Mouse (Mus musculus): ENCODE data around the gene Cbs. TPM values are rescaled to one million over a fixed set of nuclear protein-coding genes. Genes with fewer than 3 reads are reported as not detected.

The Cbs gene
- under 1 TPM; 0.53 to 0.59 TPM for total RNA-seq (2023)

GRCm38 (mm10) chr17:31636942-31637811 is at the start of gene Cbs:
Gene Cbs (minus strand): TSS chr17:31637238.

DNA sequence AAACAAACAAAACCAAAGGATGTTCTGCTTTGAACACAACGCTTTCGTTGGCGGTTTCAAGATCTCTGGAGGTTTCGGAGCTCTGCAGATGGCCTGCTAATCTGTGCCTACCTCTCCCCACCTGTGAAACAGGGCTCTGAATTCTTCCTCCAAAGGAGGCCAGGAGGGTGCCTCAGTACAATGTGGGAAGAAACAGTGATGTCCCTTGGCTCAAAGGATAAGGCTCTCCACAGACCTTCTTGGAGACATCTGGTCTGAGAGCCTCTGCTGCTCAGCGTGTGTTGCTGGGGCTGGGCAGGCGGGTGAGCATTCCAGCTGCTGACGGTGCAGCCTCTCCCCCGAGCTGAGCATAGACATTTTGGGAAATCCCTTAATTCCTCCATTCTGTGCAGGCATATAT is 40.5 kb upstream of the Cbs start, which contains the start of gene Cryaa:
Gene Cryaa, plus strand, starts transcription at position 301 of the 400 bp plus-strand sequence.

DNA sequence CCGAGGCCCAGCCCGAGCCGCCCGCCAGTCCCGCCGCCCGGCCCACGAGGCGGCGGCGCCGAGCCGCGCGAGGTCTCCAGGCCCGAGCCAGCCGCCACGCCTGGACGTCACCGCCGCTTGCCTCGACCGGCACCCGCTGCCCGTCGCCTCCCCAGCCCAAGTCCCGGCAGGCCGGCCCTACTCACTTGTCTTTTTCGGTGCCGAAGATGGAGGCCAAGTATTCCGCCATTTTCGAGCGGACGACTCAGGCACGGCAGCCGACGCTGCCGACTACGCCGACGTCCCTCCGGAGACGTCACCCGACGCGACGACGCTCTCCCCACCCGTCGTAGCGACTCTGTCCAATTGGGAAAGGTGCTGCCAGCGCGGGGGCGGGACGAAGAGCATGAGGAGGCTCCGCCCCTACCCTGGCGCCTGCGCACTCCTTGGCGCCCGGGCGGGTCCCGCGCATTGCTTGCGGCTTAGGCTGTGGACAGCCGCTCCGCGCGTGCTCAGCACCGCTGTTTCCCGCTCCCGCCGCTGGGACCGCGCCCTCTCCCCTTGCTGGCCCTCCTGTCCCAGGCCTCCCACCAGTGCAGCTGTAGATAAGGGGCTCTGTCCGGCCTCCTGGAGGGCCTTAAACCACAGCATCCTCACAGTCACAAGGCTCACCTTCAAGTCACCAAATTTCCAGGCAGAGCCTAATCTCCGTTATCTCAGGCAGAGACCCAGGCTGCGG is 21.6 kb upstream of the Cbs start, which contains the start of gene U2af1:
Gene U2af1, minus strand, starts transcription at position 425 of the 718 bp plus-strand sequence.

DNA sequence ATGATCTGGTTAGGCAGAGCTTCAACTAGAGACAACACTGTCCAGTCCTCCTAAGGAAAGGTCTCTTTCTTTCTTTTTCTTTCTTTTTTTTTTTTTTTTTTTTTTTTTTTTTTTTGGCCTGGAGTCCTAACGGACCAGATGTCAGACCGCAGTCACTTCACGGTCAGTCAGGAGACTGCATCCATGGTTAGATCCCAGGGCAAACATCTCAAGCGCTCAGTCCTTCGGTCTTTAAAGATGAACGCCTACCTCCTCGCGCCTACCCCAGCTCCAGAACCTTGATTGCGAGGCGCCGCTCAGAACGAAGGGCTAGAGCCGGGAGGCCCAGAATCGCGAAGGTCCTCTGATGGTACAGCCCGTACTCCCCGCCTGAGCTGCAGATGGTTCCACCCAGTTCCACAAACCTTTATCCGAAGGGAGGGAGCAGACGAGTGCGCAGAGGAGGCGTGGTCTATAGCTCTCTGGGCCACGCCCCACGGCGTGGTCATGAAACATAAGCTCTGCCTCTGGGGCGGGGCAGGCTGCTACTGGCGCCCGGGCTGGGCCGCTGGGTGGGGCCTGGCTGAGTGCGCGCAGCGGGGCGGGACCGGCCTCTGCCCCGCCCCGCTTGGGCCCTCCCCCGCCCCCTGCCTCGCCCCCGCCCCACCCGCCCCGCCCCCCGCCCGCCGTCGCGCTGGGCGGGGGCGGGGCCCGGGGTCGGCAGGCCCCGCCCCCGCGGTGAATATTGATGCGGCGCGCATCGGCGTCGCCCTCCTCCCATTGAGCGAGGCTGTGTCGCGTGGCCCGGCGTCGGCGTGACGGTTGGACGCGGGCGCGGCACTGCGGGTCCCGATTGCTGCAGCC is 72.8 kb downstream of the Cbs start, which contains the start of gene Pknox1:
Gene Pknox1, plus strand, starts transcription at position 720 of the 843 bp plus-strand sequence.

Other genes starting within 250 kb of the Cbs start
- 10 to 100 TPM in 1 of 2 experiments, 1 to 10 TPM in 1; 8.4 to 10.2 TPM for gene Wdr4, start 117.3 kb downstream of the Cbs start, total RNA-seq (2023)
- gene Ndufv3, start 117.1 kb downstream of the Cbs start, total RNA-seq (2023) = 100 to 1,000 TPM; 101 to 102 TPM
- gene Pknox1, start 72.5 kb downstream of the Cbs start, total RNA-seq (2023) = 10 to 100 TPM; 65.7 to 71.0 TPM
- gene U2af1, start 21.7 kb upstream of the Cbs start, total RNA-seq (2023) = 100 to 1,000 TPM; 176 to 196 TPM
- not detected for gene Cryaa, start 40.6 kb upstream of the Cbs start, total RNA-seq (2023)
- 100 to 1,000 TPM; 166 to 187 TPM for gene Sik1, start 218.6 kb upstream of the Cbs start, total RNA-seq (2023)

Measured in neutrophil, adult 83 days (primary cell).